Mouse (Mus musculus) heart, adult 2 months (tissue): ENCODE results near the gene Slc7a11. TPM values are rescaled to one million over a fixed set of nuclear protein-coding genes. Genes with fewer than 3 reads are reported as not detected.

Experiments used
- DNase-seq, 2 experiments: peaks; one replicate each; pipeline ENCODE4 v3.0.0; 2021
- H3K27ac ChIP-seq: fragments of 200-600 bp; 2 replicates; pipeline ENCODE4 v1.8.1; 2022
- H3K27me3 ChIP-seq: fragments of 200-500 bp; 2 replicates; pipeline ENCODE4 v1.6.1; 2012; ENCODE audit warnings: mild to moderate bottlenecking, low read length, inconsistent platforms, mixed read lengths; ENCODE audit not compliant: control insufficient read depth, insufficient read depth
- H3K36me3 ChIP-seq: fragments of 200-500 bp; 2 replicates; pipeline ENCODE4 v1.6.1; 2012; ENCODE audit warnings: low read length, inconsistent platforms; ENCODE audit not compliant: control insufficient read depth, insufficient read depth
- H3K4me1 ChIP-seq: fragments of 200-500 bp; 2 replicates; pipeline ENCODE4 v1.6.1; 2011; ENCODE audit warnings: low read length; ENCODE audit not compliant: control insufficient read depth, insufficient read depth
- H3K4me3 ChIP-seq: fragments of 200-600 bp; 2 replicates; pipeline ENCODE4 v1.8.1; 2022
- H3K79me2 ChIP-seq: fragments of 200-500 bp; replicated peaks from 2 replicates; pipeline ENCODE4 v1.6.1; 2012; ENCODE audit warnings: mild to moderate bottlenecking, inconsistent platforms, low read length, moderate library complexity, mixed read lengths; ENCODE audit not compliant: control insufficient read depth, insufficient read depth
- H3K9ac ChIP-seq: fragments of 200-500 bp; 2 replicates; pipeline ENCODE4 v1.6.1; 2012; ENCODE audit warnings: low read depth, mild to moderate bottlenecking, control low read depth, inconsistent platforms, low read length, mixed read lengths
- CTCF ChIP-seq: fragments of 200-600 bp; IDR thresholded peaks from 2 replicates; pipeline ENCODE4 v1.8.1; 2022; ENCODE audit warnings: antibody characterized with exemption, mild to moderate bottlenecking, moderate library complexity
- EP300 ChIP-seq: fragments of 200-500 bp; IDR thresholded peaks from 2 replicates; pipeline ENCODE4 v1.6.1; 2011; ENCODE audit warnings: low read depth, low read length, control low read depth; ENCODE audit not compliant: insufficient read depth
- POLR2A ChIP-seq: fragments of 200-500 bp; IDR thresholded peaks from 2 replicates; pipeline ENCODE4 v1.6.1; 2011; ENCODE audit warnings: mild to moderate bottlenecking, low read depth, low read length, control low read depth; ENCODE audit not compliant: insufficient read depth
- WGBS: fragments of 180-500 bp; shearing (Covaris S2); methylation state at CpG from one replicate; pipeline ENCODE4 v1.1.7; 2018; 5-methylcytosine and 5-hydroxymethylcytosine counted together
- intact Hi-C: fragments of 180-260 bp; cut with DNase I; formaldehyde crosslinking; loops from one replicate; pipeline ENCODE4 v1.15.1; 2025
- polyA plus RNA-seq: library from polyadenylated mRNA; depleted of rRNA; stranded (reverse); fragments of >200 nt; gene quantifications from 2 replicates; pipeline ENCODE4 v1.2.3, GENCODE M21; 2012
- total RNA-seq, 2 experiments: library from RNA; stranded (reverse); gene quantifications; 2 replicates each; pipeline ENCODE4 v1.2.3; 2021

Slc7a11 gene
- total and polyA plus RNA-seq, 3 experiments, result 0.02 to 0.20 TPM; not detected in 1

- no peaks in the 10 kb centered on the region for H3K27me3 ChIP-seq
- WGBS, result 52% methylated on average over 4 of the region's 4 CpGs
- TF ChIP-seq CTCF, result no peak
- no peak for TF ChIP-seq EP300
- TF ChIP-seq POLR2A, result no peak
- no peak overlapping the region for H3K9ac ChIP-seq
- H3K4me3 ChIP-seq, result no peak overlapping the region
- intact Hi-C loops, result loop anchor here (10.0 kb wide), 1 partner anchor 264 kb away; no protein-coding TSS in a partner anchor
- H3K4me1 ChIP-seq, result no peaks in the 10 kb centered on the region; the same call in none of the 2 replicates
- peak in 1 of 2 experiments; percentile 24 for DNase-seq
- H3K36me3 ChIP-seq, result no peaks in the 10 kb centered on the region
- H3K79me2 ChIP-seq, result no peaks in the 10 kb centered on the region
- no peak overlapping the region for H3K27ac ChIP-seq
Measured at GRCm38 (mm10) chr3:49928509-49929263, 514.7 kb downstream of the Slc7a11 start.

- intact Hi-C loops, result no loop called here
- DNase-seq, result no peak
- H3K4me1 ChIP-seq, result no peaks in the 10 kb centered on the region
- no peaks in the 10 kb centered on the region for H3K79me2 ChIP-seq
- H3K36me3 ChIP-seq, result no peaks in the 10 kb centered on the region
- TF ChIP-seq POLR2A, result no peak
- no peak for TF ChIP-seq EP300
- no peak for TF ChIP-seq CTCF
- H3K27me3 ChIP-seq, result no peaks in the 10 kb centered on the region
- H3K9ac ChIP-seq, result no peak overlapping the region
- WGBS, result 55% methylated on average over 2 of the region's 2 CpGs
- H3K27ac ChIP-seq, result no peak overlapping the region
- no peak overlapping the region for H3K4me3 ChIP-seq
Measured at GRCm38 (mm10) chr3:49913929-49914328, 529.5 kb downstream of the Slc7a11 start.

- H3K9ac ChIP-seq, result no peak overlapping the region
- no peaks in the 10 kb centered on the region for H3K36me3 ChIP-seq
- no peak for DNase-seq
- intact Hi-C loops, result no loop called here
- no peaks in the 10 kb centered on the region; the same call in 1 of the 2 replicates for H3K4me1 ChIP-seq
- 73% methylated on average over 1 of the region's 1 CpGs for WGBS
- H3K27me3 ChIP-seq, result no peaks in the 10 kb centered on the region
- H3K27ac ChIP-seq, result no peak overlapping the region
- H3K79me2 ChIP-seq, result no peaks in the 10 kb centered on the region
- no peak overlapping the region for H3K4me3 ChIP-seq
- TF ChIP-seq EP300, result no peak
- TF ChIP-seq CTCF, result no peak
Measured at GRCm38 (mm10) chr3:49910922-49911321, 532.5 kb downstream of the Slc7a11 start.

- TF ChIP-seq EP300, result no peak
- TF ChIP-seq POLR2A, result no peak
- no peak for TF ChIP-seq CTCF
- DNase-seq, result peak in 1 of 2 experiments; percentile 2
- peak overlapping the region; percentile 31; the same call in 1 of the 2 replicates for H3K27ac ChIP-seq
Measured at GRCm38 (mm10) chr3:49908426-49909341, 534.7 kb downstream of the Slc7a11 start.

GRCm38 (mm10) chr3:49893945-49894344 is 549.5 kb downstream of the Slc7a11 start:
- no peak overlapping the region for H3K9ac ChIP-seq
- intact Hi-C loops, result no loop called here
- TF ChIP-seq CTCF, result no peak
- no peak for TF ChIP-seq POLR2A
- TF ChIP-seq EP300, result no peak

More at GRCm38 (mm10) chr3:49908426-49909341, 534.7 kb downstream of the Slc7a11 start:
- intact Hi-C loops, result no loop called here
- WGBS, result 35% methylated on average over 12 of the region's 12 CpGs
- no peak overlapping the region for H3K9ac ChIP-seq
- no peak overlapping the region for H3K4me3 ChIP-seq
- H3K27me3 ChIP-seq, result no peaks in the 10 kb centered on the region
- no peaks in the 10 kb centered on the region for H3K36me3 ChIP-seq
- H3K4me1 ChIP-seq, result no peaks in the 10 kb centered on the region; the same call in 1 of the 2 replicates
- no peaks in the 10 kb centered on the region for H3K79me2 ChIP-seq

More at GRCm38 (mm10) chr3:49893945-49894344, 549.5 kb downstream of the Slc7a11 start:
- no peak for DNase-seq
- Histone ChIP-seq H3K4me1 (no peaks in the 10 kb centered on the region), H3K4me3 (no peak overlapping the region), H3K27me3 (no peaks in the 10 kb centered on the region), H3K79me2 (no peaks in the 10 kb centered on the region), H3K36me3 (no peaks in the 10 kb centered on the region), H3K27ac (no peak overlapping the region)
